Mouse (Mus musculus) granulocyte monocyte progenitor cell, adult 5-6 weeks (primary cell): ENCODE measurements at regions not wholly inside any gene's neighbourhood (a gene's known extent, or its start where the extent isn't known, plus 50 kb on each side); places are given as distances from the start of the nearest gene placed in this dataset.

ENCODE experiments used
- ATAC-seq: replicated peaks from 2 replicates; pipeline ENCODE4 v1.8.0; 2016; ENCODE audit warnings: mild to moderate bottlenecking, moderate TSS enrichment, inconsistent platforms; ENCODE audit not compliant: poor library complexity, severe bottlenecking

DNA sequence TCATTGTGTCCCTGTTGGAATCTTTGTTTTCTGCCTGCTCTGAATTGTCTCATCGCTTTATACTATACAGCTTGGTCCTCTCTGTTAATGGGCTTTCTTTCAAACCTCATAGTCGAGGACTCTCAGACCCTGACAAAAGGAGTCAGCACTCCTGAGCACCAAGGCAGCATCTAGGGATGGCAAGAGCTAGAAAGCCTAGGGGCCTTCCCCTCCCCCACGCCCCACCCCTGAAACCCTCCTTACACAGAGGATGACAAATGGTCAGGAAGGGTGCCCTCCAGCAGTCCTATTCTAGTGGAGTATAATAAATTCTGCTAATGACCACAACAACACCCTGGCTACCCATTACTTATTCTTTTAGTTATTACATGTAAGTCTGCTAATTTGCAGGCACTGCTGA, 74.4 kb downstream of the Tbx19 start:
- no peak for ATAC-seq

DNA sequence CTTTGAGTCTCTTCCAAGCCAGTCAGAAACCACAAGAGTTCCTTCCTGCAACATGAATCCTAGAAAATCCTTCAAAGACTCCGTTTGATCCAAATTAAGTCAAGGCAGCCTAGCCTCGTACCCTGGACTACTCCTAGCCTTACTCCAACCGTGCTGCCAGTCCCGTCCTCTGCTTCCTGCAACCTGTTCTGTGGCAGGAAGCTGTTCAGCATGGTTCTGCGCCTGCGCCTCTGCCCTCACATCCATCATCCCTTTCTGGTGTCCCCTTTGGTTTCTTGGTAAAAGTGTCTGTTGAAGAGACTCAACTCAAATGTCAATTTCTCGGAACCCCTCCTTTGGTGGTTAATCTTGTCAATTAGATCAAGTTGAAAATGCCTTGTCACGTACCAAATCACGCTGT, 75.8 kb downstream of the Tbx19 start:
- no peak for ATAC-seq

DNA sequence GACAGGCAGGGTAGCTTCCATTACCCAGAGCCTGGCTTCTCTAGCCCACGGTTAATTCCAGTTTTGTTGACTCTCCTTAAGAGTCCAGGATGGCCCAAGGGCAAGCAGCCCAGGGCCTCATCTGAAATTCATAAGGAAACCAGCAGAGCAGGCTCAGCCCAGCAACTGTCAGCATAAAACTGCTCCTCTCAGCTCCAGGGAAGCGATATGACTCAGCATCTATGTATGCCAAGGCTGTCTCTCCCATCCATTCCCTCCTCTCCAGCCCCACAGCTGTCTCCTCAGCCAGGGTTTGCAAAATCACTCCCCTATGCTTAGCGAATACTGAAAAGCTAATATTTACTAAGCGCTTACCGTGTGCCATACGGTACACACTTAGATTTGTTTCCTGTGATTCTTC, 76.4 kb downstream of the Tbx19 start:
- no peak for ATAC-seq

DNA sequence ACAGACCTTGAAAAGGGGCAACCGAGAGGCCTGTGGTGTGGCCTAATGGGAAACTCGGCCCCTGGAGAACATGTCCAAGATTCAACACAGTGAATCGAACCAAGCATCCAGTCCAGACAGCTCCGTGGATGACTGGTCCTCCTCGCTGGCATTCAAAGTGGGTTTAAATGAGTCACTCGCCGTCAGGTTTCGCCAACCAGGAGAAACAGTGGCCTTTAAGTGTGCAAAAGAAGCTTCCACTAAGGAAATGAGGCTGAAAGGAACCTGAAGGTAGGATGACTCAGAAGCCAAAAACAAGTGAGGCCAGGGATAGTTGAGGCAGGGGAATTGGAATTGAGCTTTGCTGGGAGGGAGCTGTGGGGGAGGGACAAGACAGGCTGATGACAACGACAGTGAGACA, 80.2 kb downstream of the Tbx19 start:
- ATAC-seq = no peak

DNA sequence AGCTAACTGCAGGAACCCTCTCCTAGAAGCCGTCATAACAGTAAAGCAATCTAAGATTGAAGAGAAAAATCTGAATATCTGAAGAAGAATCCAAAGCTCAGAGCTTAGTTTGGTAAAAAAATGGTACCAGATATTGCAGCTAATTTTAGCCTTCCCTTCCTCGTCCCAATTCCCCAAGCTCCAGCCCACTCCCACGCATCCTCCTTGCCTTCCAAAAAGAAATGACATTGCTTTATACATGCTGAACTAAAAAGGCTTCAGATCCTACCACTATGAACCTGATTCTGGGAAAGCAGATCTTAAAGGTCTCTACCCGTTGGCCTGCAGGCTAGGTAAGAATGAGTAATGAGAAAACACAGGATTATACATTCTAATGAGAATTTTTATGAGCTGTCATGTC, 83.3 kb downstream of the Tbx19 start:
- ATAC-seq = no peak

DNA sequence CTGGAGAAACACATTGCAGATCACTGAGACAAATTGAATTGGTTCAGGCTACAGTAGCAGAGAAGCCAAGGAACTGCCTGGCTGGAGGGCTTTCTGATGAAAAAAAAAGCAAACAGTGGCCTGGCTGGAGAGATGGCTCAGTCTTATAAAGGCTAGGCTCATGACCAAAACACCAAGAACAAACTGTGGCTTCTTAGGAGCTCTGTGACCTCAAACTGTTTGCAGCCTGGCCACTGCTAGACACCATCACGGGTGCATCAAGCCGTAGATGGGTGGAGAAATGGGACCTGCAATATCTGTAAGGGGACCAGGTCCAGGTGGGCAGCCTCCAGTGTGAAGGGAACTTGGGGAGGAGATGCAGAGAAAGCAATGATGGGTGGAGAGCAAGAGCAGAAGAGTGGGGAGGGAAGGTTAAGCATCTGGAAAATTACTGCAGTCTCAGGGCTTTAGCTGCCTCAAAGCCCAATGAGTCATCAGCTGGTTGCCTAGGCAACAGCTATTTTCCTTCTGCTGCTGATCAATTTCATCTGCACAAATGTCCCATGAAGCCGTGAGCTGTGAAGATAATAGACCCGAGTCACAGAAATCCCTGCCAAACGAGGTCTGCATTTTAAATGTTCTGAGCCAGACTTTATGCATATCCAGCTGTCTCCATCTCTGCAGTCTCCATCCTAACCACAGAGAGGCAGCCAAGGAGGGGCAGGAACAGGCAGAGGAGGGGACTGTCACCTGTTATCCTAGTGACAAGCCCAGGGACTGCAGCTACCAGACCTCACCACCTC, 85.1 kb downstream of the Tbx19 start:
- no peak for ATAC-seq

DNA sequence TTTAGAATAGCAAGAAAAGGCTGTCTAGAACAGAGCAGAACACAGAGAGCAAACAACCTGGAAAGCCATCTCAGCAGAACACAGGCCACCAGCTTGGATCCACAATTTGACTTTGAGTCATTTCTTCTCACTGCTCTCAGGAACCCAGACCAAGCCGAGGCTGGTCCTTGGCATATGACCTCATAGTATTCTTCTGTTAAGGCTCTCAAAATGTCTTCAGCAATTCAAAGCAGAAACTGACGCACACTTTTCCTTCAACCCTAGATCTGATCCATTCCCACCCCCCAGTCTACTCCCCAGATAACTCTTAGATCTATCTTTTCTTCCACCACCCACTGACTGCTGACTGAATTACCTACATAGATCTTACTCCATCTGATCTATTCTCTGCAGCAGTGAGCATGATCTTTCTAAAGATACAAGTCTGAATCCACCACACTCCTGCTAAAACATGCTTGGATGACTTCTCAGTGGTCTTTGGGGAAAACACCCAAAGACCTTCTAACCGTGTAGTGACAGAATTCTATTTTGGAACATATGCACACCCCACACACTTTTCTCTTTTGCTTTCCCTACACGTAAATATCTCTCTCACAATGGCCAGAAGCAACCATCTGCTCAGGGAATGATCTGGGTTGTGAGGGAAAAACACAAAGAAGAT, 88.6 kb downstream of the Tbx19 start:
- ATAC-seq = no peak

DNA sequence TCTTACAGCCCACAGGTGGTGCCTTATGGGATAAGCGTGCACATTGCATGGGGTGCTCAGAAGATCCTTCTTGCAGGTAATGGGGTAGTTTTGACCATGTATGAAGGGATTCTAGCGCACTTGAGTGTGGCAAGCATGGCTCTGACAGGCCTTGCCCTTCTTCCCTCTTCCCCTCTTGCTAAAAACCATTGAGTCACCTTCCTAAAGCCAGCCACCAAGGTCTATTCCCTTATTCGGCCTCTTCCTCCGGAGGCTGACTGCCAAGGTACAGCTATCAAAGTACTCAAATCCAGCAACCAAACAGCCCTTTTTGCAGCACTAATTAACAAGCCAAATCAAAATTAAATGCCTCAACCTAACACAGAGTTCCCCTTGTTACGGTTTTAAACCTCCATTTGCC, 95.6 kb downstream of the Tbx19 start:
- ATAC-seq = no peak

DNA sequence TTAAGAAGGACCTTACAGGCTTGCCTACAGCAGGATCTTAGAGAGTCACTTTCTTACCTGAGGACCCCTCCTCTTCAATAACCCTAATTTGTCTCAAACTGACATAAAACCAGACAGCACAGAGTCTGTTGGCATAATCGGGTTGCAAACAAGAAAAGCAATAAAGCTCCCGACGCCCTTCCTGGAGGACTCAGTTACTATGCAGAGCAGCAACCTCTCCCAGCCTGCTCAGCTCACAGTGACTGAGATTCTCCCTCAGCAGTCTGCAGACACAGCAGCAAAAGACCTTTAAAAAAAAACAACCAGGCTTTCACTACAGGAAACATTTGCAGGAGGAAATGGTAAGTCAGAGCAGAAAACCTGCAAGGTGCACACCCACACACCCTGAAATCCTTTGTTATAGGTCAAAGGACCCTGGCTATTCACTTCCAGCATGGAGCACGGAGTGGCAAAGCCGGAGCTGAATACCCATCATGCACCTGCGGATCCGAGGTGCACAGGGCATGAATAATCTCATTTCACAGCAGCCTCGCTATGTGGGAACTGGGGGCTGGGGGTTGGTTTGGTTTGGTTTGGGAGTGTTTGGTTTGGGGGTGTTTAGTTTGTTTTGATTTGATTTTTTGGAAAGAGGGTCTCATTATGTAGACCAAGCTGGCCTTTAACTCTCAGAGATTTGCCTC, 97.6 kb downstream of the Tbx19 start:
- no peak for ATAC-seq

DNA sequence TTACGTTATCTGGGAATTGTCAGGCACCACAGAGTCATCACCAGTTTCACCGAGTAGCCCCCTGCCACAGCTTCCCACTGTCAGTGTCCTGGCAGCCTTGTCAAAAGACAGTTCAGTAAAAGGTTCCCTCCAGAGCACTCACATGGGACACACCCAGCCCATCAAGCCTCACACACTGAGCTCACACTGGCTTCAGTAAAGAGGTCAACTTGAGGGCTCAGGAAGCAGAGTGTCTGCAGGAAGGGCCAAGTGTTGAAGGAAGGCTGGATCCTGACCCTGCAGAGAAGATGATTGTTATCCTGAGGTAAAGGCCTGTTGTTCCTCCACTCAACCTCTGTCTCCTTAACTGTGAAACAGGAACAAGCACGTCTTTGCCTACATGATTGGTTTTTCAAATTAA, 99.2 kb downstream of the Tbx19 start:
- no peak for ATAC-seq

DNA sequence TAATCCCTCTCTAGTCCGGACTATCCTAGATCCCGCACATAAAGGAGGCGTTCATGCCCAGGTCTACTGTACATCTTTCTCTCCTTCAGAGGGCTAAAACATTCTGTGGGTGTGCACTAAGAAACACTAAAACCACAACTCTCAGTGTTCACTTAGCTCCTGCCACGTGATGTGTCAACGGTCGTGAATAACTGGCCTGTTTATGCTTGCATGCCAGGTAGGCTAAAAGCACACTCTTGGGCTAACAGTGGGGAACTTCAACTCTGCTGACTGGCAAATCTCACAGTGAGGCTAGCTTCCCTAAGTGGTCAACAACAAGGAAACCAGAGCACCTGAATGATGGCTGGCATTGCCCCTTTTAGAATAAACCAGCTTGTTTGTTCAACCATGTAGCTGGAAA, 106.3 kb downstream of the Tbx19 start:
- ATAC-seq = no peak

DNA sequence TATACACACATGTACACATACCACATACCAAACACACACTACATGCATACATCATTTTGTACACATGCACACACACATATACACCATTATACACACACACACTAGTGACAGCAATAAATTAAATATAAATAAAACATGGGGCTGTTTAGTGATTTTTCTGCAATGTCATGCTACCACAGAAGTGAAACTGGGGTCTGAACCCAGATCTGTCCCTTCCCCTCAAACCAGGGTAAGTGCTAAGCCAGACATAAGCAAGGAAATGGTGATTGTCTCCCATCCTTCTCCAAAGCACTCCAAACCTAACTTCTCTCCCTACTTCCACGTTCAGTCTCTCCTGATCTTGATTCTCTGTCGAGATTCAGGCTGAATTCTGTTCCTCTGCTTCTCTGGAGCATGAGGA, 109.3 kb downstream of the Tbx19 start:
- peak; percentile 86 for ATAC-seq

DNA sequence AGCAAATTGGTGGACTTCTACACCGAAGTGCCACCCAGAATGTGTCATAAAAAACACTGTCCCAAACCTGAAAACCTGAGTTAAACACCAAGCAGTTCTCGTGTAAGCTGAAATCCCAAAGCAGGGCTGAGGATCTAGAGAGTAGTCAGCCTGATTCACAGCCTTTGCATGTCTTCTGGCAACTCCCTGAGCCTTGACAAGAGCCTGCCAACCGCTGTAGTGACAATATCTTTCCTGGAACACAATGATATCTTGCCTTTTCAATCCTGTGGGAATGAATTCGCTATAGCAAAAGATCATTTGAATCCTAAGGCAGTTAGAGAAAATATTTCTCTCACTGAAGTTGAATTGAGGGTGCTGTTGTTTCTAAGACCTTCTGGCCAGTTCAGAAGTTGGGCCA, 110.4 kb downstream of the Tbx19 start:
- no peak for ATAC-seq

DNA sequence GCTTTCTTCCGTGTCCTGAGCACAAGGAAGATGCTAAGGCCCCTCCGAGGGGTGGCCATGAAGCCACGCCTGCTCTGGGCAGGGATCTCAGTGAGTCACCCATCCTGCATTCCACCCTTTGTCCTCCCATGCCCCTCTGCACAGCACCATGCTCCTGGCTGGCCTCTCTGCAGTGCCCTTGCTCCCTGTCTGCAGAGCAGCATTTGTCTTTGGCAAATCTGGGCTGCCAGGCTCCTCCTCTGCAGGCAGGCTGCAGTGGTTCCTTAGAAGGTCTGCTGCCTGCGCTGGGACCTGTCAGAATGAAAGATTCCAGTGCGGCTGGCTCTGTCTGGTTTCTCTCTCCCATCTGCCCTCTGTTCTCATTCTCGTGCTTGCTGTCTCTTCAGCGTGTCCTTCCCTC, 111.3 kb upstream of the Xcl1 start:
- ATAC-seq = no peak

DNA sequence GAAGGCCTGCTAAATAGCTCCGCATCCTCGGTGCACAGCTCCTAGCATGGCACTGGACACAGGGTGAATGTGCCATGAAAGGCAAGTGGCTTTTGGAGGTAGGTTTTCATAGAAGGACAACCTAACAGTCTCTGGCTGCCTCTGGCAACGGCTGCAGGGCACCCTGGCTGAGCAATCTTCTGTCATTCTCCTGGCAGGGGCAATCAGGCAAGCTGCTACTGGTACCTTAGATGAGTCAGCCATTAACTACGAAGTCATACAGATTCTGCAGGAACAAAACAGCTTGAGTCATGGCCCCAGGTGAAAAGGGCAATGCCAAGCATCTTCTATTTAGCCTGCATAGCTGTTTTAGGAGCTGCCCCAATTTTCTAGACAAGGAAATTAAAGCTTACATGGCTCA, 110.7 kb upstream of the Xcl1 start:
- ATAC-seq = no peak

DNA sequence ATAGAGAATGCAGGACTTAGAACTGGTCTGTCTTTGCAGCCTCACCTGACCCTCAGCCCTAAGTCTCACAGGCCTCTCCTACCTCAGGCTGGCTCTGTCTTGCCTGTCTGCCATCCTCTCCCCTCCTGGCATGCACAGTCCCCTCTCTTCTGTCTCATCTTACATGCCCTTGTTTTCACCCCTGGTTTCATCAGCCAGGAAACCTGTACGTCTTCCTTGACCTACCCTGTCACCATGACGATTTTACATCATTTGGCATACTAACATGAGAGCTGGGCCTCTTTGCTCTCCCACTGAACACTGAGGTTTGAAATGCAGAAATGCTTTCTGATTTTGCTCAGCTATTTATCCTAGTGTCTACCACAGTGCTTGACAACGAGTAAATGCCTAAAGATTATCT, 108.0 kb upstream of the Xcl1 start:
- ATAC-seq = no peak

DNA sequence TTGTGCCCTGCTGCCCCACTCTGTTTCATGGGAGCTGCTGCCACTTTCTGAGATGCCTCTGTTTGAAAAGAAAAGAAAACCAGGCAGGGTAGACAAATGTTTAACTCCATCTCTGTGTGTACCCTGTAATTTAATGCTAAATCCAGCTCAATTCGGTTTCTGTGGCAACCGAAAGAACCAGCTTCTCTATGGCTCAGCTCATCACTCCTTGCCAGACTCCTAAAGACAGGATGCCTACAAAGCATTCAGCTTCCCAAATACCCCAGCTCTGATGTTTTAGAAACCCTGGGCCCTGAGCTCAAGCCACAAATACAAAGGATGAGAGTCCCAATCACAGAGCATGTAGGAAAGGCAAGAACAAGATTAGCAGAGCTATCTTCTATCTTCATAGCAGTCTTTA, 106.8 kb upstream of the Xcl1 start:
- no peak for ATAC-seq

DNA sequence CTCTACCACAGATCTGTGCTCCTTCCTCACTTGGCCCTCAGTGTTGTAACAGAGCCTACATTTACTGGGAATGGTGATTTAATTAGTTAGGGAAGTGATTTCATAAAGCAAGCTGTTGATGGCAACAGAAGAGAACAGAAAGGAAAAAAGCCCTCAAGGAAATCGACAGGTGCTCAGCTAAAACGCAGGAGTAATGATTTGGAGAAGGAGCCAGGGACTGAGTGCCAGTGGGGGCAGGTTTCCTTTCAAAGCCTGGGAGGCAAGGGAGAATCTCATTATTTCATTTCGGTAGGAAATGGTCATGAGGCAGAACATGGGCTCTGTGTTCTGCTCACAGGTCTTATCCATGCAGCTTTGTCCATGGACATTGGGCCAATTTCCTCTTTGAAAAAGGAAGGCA, 101.3 kb upstream of the Xcl1 start:
- ATAC-seq = no peak

DNA sequence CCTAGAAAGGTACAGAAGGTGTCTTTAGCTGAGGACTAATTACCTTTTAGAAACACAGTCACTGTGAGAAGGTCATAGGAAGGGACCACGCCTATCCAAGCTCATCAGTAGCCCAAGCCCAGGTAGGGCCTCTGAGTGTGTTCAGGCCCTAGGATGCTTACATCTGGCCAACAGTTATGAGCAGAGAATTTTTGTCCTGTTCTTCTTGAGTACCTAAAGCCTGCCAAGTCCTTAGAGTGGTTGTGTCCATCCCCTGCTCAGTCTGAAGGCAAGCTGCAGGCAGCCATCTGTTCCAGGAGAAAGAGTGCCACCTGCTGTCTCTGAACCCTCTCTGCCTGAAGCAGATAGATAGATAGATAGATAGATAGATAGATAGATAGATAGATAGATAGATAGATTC, 100.3 kb upstream of the Xcl1 start:
- no peak for ATAC-seq

DNA sequence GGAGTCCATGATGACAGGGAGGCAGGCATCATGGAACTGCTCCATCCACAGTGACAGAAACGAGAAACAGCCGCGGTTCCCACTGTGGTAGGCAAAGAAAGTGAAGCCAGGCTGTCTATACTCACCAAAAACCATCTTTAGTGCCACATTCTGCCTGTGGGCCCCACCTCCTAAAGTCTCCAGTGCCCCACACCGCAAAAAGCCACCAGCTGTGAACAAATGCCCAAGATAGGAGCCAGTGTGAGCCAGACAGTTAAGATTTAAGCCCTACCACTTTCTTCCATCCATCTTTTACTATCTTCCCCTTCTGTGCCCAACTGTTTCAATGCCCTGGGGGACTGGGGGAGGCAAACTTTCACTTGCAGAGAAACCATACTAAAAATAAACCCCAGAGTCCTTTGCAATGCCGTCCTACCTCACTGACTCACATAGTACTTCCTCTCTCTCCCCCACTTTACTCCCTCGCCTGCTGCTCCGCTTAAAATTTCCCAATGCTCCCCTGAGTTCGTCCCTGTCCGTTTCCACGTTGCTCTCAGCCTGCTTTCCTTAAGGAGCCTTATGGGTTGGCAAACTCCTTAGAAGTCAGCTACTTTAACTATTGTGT, 85.7 kb upstream of the Xcl1 start:
- ATAC-seq = peak; percentile 78

DNA sequence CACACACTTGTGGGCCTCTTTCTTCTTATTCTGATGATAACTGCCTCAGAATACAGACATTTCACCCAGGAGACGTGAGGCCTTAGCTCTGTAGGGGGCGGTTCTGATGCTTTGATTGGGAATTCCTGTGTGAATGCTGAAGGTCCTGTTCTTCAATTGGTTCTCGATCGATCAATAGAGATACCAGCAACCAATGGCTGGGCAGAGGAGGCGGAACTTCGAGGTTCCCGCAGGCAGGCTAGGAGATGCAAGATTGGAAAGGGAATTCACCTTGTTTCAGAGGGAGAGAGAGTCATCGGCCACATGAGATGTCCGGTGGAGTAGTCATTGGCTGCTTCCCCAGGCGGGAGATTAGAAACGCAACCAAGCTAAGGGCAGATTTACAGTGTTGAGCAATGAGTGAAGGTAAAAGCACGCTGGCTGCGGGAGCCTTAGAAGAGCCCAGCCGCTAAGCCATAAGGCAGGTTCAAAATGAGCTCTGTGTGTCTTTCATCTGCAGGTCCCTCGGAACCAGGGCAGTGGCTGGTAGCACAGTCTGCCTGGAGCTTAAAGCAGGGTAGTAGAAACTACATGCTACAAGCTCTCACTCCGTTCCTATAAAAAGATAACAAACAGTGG, 83.5 kb upstream of the Xcl1 start:
- no peak for ATAC-seq
